Mouse (Mus musculus): ENCODE measurements around the gene 1700028P14Rik. TPM values are rescaled to one million over a fixed set of nuclear protein-coding genes. Genes with fewer than 3 reads are reported as not detected.

The 1700028P14Rik gene
- polyA plus RNA-seq, 1 experiment from 2014 or later = not detected

DNA sequence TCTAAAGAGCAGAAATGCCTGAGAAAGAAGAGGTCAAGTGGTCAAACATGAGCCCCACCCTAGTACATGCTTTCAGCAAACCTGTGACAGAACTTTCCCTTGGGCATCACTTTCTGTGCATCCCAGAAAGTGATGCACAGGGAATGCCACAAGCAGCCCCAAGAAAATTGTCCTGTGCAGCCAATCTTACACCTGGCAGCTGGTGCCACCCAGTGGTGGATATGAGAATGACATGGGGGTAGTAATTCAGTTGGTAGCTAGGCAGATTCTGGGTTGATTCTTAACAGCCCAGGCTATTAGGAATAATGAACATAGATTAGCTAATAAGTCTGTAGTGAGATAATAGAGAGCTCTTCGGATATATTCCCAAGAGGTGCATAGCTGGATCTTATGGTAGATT is 128.9 kb downstream of the 1700028P14Rik start:
- Histone ChIP-seq H3K36me3 (no peaks in the 10 kb centered on the region), H3K4me1 (replicated peaks) (no peaks in the 10 kb centered on the region), H3K9me3 (replicated peaks) (no peaks in the 10 kb centered on the region), H3K4me2 (no peak overlapping the region), H3K27ac (no peak overlapping the region), H3K4me3 (replicated peaks) (no peak overlapping the region), H3K27me3 (no peaks in the 10 kb centered on the region), H3K9ac (no peak overlapping the region)
- peak; percentile 16 for DNase-seq
- ATAC-seq (ENCODE audit: low read depth) = no peak
- WGBS (ENCODE audit: insufficient replicate concordance) = 3% methylated on average over 1 of the region's 1 CpGs

- WGBS (ENCODE audit: insufficient replicate concordance) = 62% methylated on average over 4 of the region's 4 CpGs
- H3K4me1 ChIP-seq (replicated peaks) = no peaks in the 10 kb centered on the region
- H3K36me3 ChIP-seq = no peaks in the 10 kb centered on the region
- no peak overlapping the region for H3K27ac ChIP-seq
- H3K27me3 ChIP-seq = no peaks in the 10 kb centered on the region
- no peak for ATAC-seq (ENCODE audit: low read depth)
- DNase-seq = no peak
- no peak overlapping the region for H3K9ac ChIP-seq
- no peak overlapping the region for H3K4me3 ChIP-seq (replicated peaks)
- no peaks in the 10 kb centered on the region for H3K9me3 ChIP-seq (replicated peaks)
- no peak overlapping the region for H3K4me2 ChIP-seq
Measured at GRCm38 (mm10) chr19:23521831-23522230, 130.8 kb downstream of the 1700028P14Rik start.

- no peak overlapping the region for H3K27ac ChIP-seq
Measured at GRCm38 (mm10) chr19:23521071-23521470, 131.5 kb downstream of the 1700028P14Rik start.

DNA sequence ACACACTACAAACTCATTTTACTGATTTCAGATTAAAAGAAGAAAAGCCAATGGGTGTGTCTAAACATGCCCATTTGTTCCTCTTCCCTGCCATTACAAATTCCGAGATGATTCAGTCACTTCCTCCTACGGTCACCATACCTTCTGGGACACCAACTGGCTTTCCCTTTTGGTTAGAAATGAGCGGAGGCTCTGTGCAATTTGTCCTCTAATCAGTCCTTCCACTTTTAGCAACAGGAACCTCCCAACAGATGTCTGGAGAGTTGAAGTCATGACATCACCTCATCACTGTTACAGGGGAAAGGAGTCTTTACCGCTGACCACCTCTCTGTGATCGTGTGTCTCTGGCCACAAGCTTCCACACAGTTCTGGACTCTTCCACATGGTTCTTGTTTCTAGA is 132.0 kb downstream of the 1700028P14Rik start:
- H3K36me3 ChIP-seq = no peaks in the 10 kb centered on the region
- H3K4me1 ChIP-seq (replicated peaks) = no peaks in the 10 kb centered on the region
- no peak overlapping the region for H3K4me3 ChIP-seq (replicated peaks)
- no peak overlapping the region for H3K9ac ChIP-seq
- no peak overlapping the region for H3K4me2 ChIP-seq
- no peaks in the 10 kb centered on the region for H3K27me3 ChIP-seq
- DNase-seq = no peak
- H3K9me3 ChIP-seq (replicated peaks) = no peaks in the 10 kb centered on the region
- no peak overlapping the region for H3K27ac ChIP-seq
- ATAC-seq (ENCODE audit: low read depth) = no peak
- 21% methylated on average over 5 of the region's 5 CpGs for WGBS (ENCODE audit: insufficient replicate concordance)

More at GRCm38 (mm10) chr19:23521071-23521470, 131.5 kb downstream of the 1700028P14Rik start:
- no peaks in the 10 kb centered on the region for H3K27me3 ChIP-seq
- H3K4me2 ChIP-seq = no peak overlapping the region
- no peak overlapping the region for H3K4me3 ChIP-seq (replicated peaks)
- WGBS (ENCODE audit: insufficient replicate concordance) = 57% methylated on average over 8 of the region's 8 CpGs
- no peak overlapping the region for H3K9ac ChIP-seq
- no peaks in the 10 kb centered on the region for H3K9me3 ChIP-seq (replicated peaks)
- ATAC-seq (ENCODE audit: low read depth) (no peak), DNase-seq (no peak)
- H3K4me1 ChIP-seq (replicated peaks) = no peaks in the 10 kb centered on the region
- no peaks in the 10 kb centered on the region for H3K36me3 ChIP-seq

DNA sequence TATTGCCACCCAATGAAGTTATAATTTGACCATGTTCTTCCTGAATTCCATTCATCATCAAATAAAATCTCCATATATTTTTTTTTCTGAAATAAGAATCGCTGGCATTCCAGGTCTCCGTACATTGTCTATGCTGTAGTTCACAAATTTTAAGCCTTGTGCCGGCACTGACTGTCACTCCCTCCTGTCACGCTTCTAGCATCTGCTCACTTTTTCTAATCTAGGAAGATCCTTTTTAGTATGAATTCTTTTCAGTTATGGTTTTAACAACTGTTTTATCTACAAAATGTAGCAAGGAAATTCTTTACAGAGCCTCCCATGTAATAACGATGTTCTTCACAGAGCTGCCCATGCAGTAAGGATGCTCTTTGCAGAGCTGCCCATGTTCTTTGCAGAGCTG is 134.1 kb downstream of the 1700028P14Rik start:
- 75% methylated on average over 5 of the region's 5 CpGs for WGBS (ENCODE audit: insufficient replicate concordance)
- H3K4me1 ChIP-seq (replicated peaks) = no peaks in the 10 kb centered on the region
- H3K27me3 ChIP-seq = no peaks in the 10 kb centered on the region
- DNase-seq (no peak), ATAC-seq (ENCODE audit: low read depth) (no peak)
- no peak overlapping the region for H3K4me2 ChIP-seq
- H3K4me3 ChIP-seq (replicated peaks) = no peak overlapping the region
- no peak overlapping the region for H3K9ac ChIP-seq
- H3K27ac ChIP-seq = no peak overlapping the region
- H3K36me3 ChIP-seq = no peaks in the 10 kb centered on the region
- no peaks in the 10 kb centered on the region for H3K9me3 ChIP-seq (replicated peaks)

GRCm38 (mm10) chr19:23511303-23511702 is 141.3 kb downstream of the 1700028P14Rik start:
- no peaks in the 10 kb centered on the region for H3K9me3 ChIP-seq (replicated peaks)
- ATAC-seq (ENCODE audit: low read depth) (no peak), DNase-seq (no peak)
- H3K4me2 ChIP-seq = no peak overlapping the region
- no peak overlapping the region for H3K27ac ChIP-seq
- H3K36me3 ChIP-seq = no peaks in the 10 kb centered on the region
- H3K4me1 ChIP-seq (replicated peaks) = 0 out of 2 replicates have a peak, but pooled peaks cover 2% of the 10 kb centered on the region
- no peak overlapping the region for H3K4me3 ChIP-seq (replicated peaks)
- 38% methylated on average over 2 of the region's 2 CpGs for WGBS (ENCODE audit: insufficient replicate concordance)
- H3K9ac ChIP-seq = no peak overlapping the region
- no peaks in the 10 kb centered on the region for H3K27me3 ChIP-seq

Other genes with a start within 250 kb of the 1700028P14Rik start
- 0.24 and 0.31 TPM in 2 replicates for gene Mamdc2, start 204.4 kb downstream of the 1700028P14Rik start, polyA plus RNA-seq (2015; fragmentation: Nextera tagmentation; extraction: Ambion mirVana)
- gene Ptar1, start 34.6 kb upstream of the 1700028P14Rik start, polyA plus RNA-seq (2015; fragmentation: Nextera tagmentation; extraction: Ambion mirVana) = 3.6 and 4.7 TPM in 2 replicates
- gene Apba1, start 106.1 kb upstream of the 1700028P14Rik start, polyA plus RNA-seq (2015; fragmentation: Nextera tagmentation; extraction: Ambion mirVana) = 0.01 and 0.02 TPM in 2 replicates

Measured in liver, embryonic 13.5 days (tissue).